ENCODE assay signal across 8 mouse cellular contexts in the genomic region with DNA sequence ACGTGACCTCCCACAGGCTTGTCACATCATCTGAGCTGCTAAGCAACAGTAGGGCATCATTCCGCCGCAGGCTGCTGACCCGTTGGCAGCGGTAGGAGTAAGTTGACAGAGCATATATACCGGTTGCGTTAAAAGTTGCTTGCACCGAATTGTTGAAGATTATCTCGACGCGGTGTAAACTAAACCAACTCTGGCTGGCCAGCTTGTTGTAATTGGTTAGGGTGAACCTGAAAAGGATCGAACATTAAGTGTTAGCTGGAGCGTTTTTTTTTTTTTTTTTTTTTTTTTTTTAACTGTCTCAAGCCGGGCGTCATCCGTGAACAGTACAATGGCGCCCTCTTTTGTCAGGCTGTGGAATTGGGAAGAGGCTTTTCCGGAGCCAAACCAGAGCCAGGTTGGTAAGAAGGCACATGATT. TPM values are rescaled to one million over a fixed set of nuclear protein-coding genes. Genes with fewer than 3 reads are reported as not detected.
DNase-seq lines count a peak whose midpoint lies in the region; ATAC-seq and TF ChIP-seq lines count a peak whose summit lies in the region.

No protein-coding gene starts in this region.

- TF ChIP-seq CTCF in Patski (IDR thresholded peaks at IDR 0.05) = peak; percentile 75

- no peak overlapping the region for H3K9ac ChIP-seq in hindbrain, embryonic 11.5 days (ENCODE audit: low read depth, low read length)

- peak overlapping the region; percentile 28 for H3K4me3 ChIP-seq in hindbrain, embryonic 11.5 days (ENCODE audit: low read depth, low read length)

- no peak for DNase-seq in Patski (ENCODE audit: low read depth, low spot score)
- DNase-seq in cerebellum, adult 9-11 months = peak; percentile 35
- DNase-seq in hindbrain, embryonic 11.5 days (ENCODE audit: low spot score) = peak; percentile 86
- peak; percentile 40 for DNase-seq in layer of hippocampus, adult 9-11 months
- DNase-seq in lung, postnatal 10 days = peak; percentile 77
- peak; percentile 33 for DNase-seq in retina, adult 2 months (ENCODE audit: low read depth, low spot score)
- peak; percentile 77 for DNase-seq in thymus, postnatal 4 days

- H3K27ac ChIP-seq in hindbrain, embryonic 11.5 days (ENCODE audit: low read depth, low read length) = no peak overlapping the region

- CTCF ChIA-PET in Patski (lab: Charles Lee) = interaction anchor here (0.6 to 1.2 kb wide), 4 partner anchors 14 to 1339 kb away, joined by 3 to 5 read pairs (median 4); a partner anchor contains a TSS

- H3K4me1 ChIP-seq in hindbrain, embryonic 11.5 days (replicated peaks; ENCODE audit: control insufficient read depth, insufficient read depth, low read length) = no peaks in the 10 kb centered on the region

- H3K9me3 ChIP-seq in hindbrain, embryonic 11.5 days (ENCODE audit: control insufficient read depth, low read length) = no peaks in the 10 kb centered on the region

- in situ Hi-C loops in Patski (cut with MboI; ENCODE audit: low pct_unique_long_range_greater_than_20kb) = loop anchor here (10.0 kb wide), 1 partner anchor 1222 kb away; no protein-coding TSS in a partner anchor

- peak; percentile 76 for ATAC-seq in Patski
- peak; percentile 87 for ATAC-seq in frontal cortex, adult (ENCODE audit: low TSS enrichment)
- peak; percentile 75 for ATAC-seq in hindbrain, embryonic 11.5 days (ENCODE audit: low FRiP score)

- no peaks in the 10 kb centered on the region for H3K36me3 ChIP-seq in hindbrain, embryonic 11.5 days (ENCODE audit: control insufficient read depth, insufficient read depth, low read length)

- peak overlapping the region; percentile 47 for H3K4me2 ChIP-seq in hindbrain, embryonic 11.5 days (replicated peaks; ENCODE audit: low read depth, low read length)

- POLR2A ChIA-PET in Patski (lab: Charles Lee) = no interaction called here

- WGBS in hindbrain, embryonic 11.5 days = under 1% methylated on average over 18 of the region's 18 CpGs

- no peaks in the 10 kb centered on the region for H3K27me3 ChIP-seq in Patski
- no peaks in the 10 kb centered on the region for H3K27me3 ChIP-seq in hindbrain, embryonic 11.5 days (ENCODE audit: control insufficient read depth, insufficient read depth, low read length)

RNA-seq across cellular contexts. Expression of a gene that starts 18.6 kb away (rescaled TPM):
- polyA plus RNA-seq in Patski (2021) = not detected
- 0.20 and 1.5 TPM in 2 replicates for polyA plus RNA-seq in hindbrain, embryonic 11.5 days (2014; fragmentation: Nextera tagmentation; extraction: Ambion mirVana)

RNA-seq across cellular contexts. Expression of a gene that starts 36.2 kb away (rescaled TPM):
- polyA plus RNA-seq in Patski (2021) = 197 TPM
- 214 and 232 TPM in 2 replicates for polyA plus RNA-seq in hindbrain, embryonic 11.5 days (2014; fragmentation: Nextera tagmentation; extraction: Ambion mirVana)
